Mouse (Mus musculus): ENCODE measurements around the gene Emcn.

GRCm38 (mm10) chr3:137340938-137341337 is at the start of gene Emcn:
- TF ChIP-seq POLR2A (IDR thresholded peaks at IDR 0.05; ENCODE audit: insufficient read depth, low read length), result no peak
- TF ChIP-seq EP300 (IDR thresholded peaks at IDR 0.05; ENCODE audit: insufficient read depth, low read depth, low read length), result no peak
- TF ChIP-seq CTCF (IDR thresholded peaks at IDR 0.05; ENCODE audit: low read depth, low read length), result no peak

Data from ES-Bruce4 (cell line).